Mouse (Mus musculus) ES-Bruce4 (cell line): ENCODE results near the gene Elfn1. TPM values are rescaled to one million over a fixed set of nuclear protein-coding genes. Genes with fewer than 3 reads are reported as not detected.

ENCODE experiments used
- H3K27ac ChIP-seq: 2 replicates; pipeline ENCODE4 v1.5.1; 2012; ENCODE audit warnings: low read length, inconsistent platforms; ENCODE audit not compliant: insufficient read depth
- H3K27me3 ChIP-seq: 2 replicates; pipeline ENCODE4 v1.6.1; 2012; ENCODE audit warnings: mild to moderate bottlenecking, low read length, inconsistent platforms; ENCODE audit not compliant: control insufficient read depth, poor library complexity, insufficient read depth, severe bottlenecking
- H3K36me3 ChIP-seq: 2 replicates; pipeline ENCODE4 v1.6.1; 2012; ENCODE audit warnings: inconsistent platforms, mild to moderate bottlenecking, low read length, moderate library complexity; ENCODE audit not compliant: control insufficient read depth, poor library complexity, insufficient read depth, severe bottlenecking
- H3K4me1 ChIP-seq: one replicate; pipeline ENCODE4 v1.8.1; 2011; ENCODE audit warnings: low read length; ENCODE audit not compliant: control insufficient read depth, insufficient read depth
- H3K4me3 ChIP-seq: 2 replicates; pipeline ENCODE4 v1.5.1; 2011; ENCODE audit warnings: low read depth, mild to moderate bottlenecking, low read length
- H3K9ac ChIP-seq: 2 replicates; pipeline ENCODE4 v1.6.1; 2012; ENCODE audit warnings: low read depth, mild to moderate bottlenecking, inconsistent platforms; ENCODE audit not compliant: poor library complexity, severe bottlenecking
- H3K9me3 ChIP-seq: replicated peaks from 2 replicates; pipeline ENCODE4 v1.6.1; 2012; ENCODE audit warnings: mild to moderate bottlenecking, low read length, inconsistent platforms; ENCODE audit not compliant: control insufficient read depth, poor library complexity, insufficient read depth, severe bottlenecking
- CTCF ChIP-seq: IDR thresholded peaks from one replicate; pipeline ENCODE4 v1.8.1; 2011; ENCODE audit warnings: low read depth, low read length
- EP300 ChIP-seq: IDR thresholded peaks from 2 replicates; pipeline ENCODE4 v1.6.1; 2011; ENCODE audit warnings: low read depth, low read length; ENCODE audit not compliant: insufficient read depth
- POLR2A ChIP-seq: IDR thresholded peaks from one replicate; pipeline ENCODE4 v1.8.1; 2011; ENCODE audit warnings: low read length; ENCODE audit not compliant: insufficient read depth
- polyA plus RNA-seq: library from polyadenylated mRNA; stranded (reverse); fragments of >200 nt; gene quantifications from 2 replicates; pipeline ENCODE4 v1.2.4, GENCODE M21; 2011; ENCODE audit warnings: low read depth; ENCODE audit not compliant: missing spikeins, insufficient read depth, insufficient read length

Gene Elfn1
- polyA plus RNA-seq, 1 experiment, result 0.15 TPM

GRCm38 (mm10) chr5:139879694-139880093 lies 28.0 kb upstream of the Elfn1 start:
- Histone ChIP-seq H3K4me3 (no peak overlapping the region), H3K36me3 (no peaks in the 10 kb centered on the region), H3K27me3 (no peaks in the 10 kb centered on the region), H3K9ac (no peak overlapping the region), H3K4me1 (no peaks in the 10 kb centered on the region), H3K9me3 (no peaks in the 10 kb centered on the region), H3K27ac (no peak overlapping the region)
- TF ChIP-seq CTCF, result no peak
- TF ChIP-seq POLR2A, result no peak
- TF ChIP-seq EP300, result no peak

- no peaks in the 10 kb centered on the region for H3K27me3 ChIP-seq
- no peaks in the 10 kb centered on the region for H3K4me1 ChIP-seq
- no peak overlapping the region for H3K9ac ChIP-seq
- no peaks in the 10 kb centered on the region for H3K36me3 ChIP-seq
- no peak overlapping the region for H3K4me3 ChIP-seq
- no peak overlapping the region for H3K27ac ChIP-seq
- peak; percentile 33 for TF ChIP-seq CTCF
- TF ChIP-seq POLR2A, result no peak
- TF ChIP-seq EP300, result no peak
- no peaks in the 10 kb centered on the region for H3K9me3 ChIP-seq
Measured at GRCm38 (mm10) chr5:139881161-139881560, 26.6 kb upstream of the Elfn1 start.

- Histone ChIP-seq H3K27ac (no peak overlapping the region), H3K36me3 (no peaks in the 10 kb centered on the region), H3K4me3 (no peak overlapping the region), H3K9me3 (no peaks in the 10 kb centered on the region), H3K4me1 (no peaks in the 10 kb centered on the region), H3K9ac (no peak overlapping the region), H3K27me3 (no peaks in the 10 kb centered on the region)
- TF ChIP-seq EP300 (no peak), CTCF (no peak), POLR2A (no peak)
Measured at GRCm38 (mm10) chr5:139888624-139889023, 19.1 kb upstream of the Elfn1 start.

GRCm38 (mm10) chr5:139889370-139889769 lies 18.4 kb upstream of the Elfn1 start:
- H3K4me3 ChIP-seq, result no peak overlapping the region
- H3K27me3 ChIP-seq, result no peaks in the 10 kb centered on the region
- H3K9me3 ChIP-seq, result no peaks in the 10 kb centered on the region
- no peak overlapping the region for H3K27ac ChIP-seq
- H3K9ac ChIP-seq, result no peak overlapping the region
- TF ChIP-seq EP300, result no peak
- TF ChIP-seq CTCF, result no peak
- TF ChIP-seq POLR2A, result no peak
- H3K4me1 ChIP-seq, result no peaks in the 10 kb centered on the region
- no peaks in the 10 kb centered on the region for H3K36me3 ChIP-seq

- Histone ChIP-seq H3K9ac (no peak overlapping the region), H3K27me3 (no peaks in the 10 kb centered on the region), H3K36me3 (no peaks in the 10 kb centered on the region), H3K27ac (no peak overlapping the region), H3K4me1 (no peaks in the 10 kb centered on the region), H3K9me3 (no peaks in the 10 kb centered on the region), H3K4me3 (no peak overlapping the region)
- TF ChIP-seq CTCF, result no peak
- TF ChIP-seq EP300, result no peak
- TF ChIP-seq POLR2A, result no peak
Measured at GRCm38 (mm10) chr5:139892326-139892994, 15.3 kb upstream of the Elfn1 start.

- H3K27ac ChIP-seq, result no peak overlapping the region
- H3K9ac ChIP-seq, result no peak overlapping the region
- no peaks in the 10 kb centered on the region for H3K9me3 ChIP-seq
Measured at GRCm38 (mm10) chr5:139892995-139893345, 14.8 kb upstream of the Elfn1 start.

More at GRCm38 (mm10) chr5:139892995-139893345, 14.8 kb upstream of the Elfn1 start:
- Histone ChIP-seq H3K4me3 (no peak overlapping the region), H3K36me3 (no peaks in the 10 kb centered on the region), H3K4me1 (no peaks in the 10 kb centered on the region), H3K27me3 (no peaks in the 10 kb centered on the region)
- TF ChIP-seq CTCF, result no peak
- no peak for TF ChIP-seq POLR2A
- TF ChIP-seq EP300, result no peak
